Mouse (Mus musculus) embryonic fibroblast, embryonic 13.5 days (primary cell): ENCODE data around the gene Abi3bp.

Experiments
- CTCF ChIP-seq: IDR thresholded peaks from 2 replicates; pipeline ENCODE4 v1.5.1; 2011; ENCODE audit warnings: mild to moderate bottlenecking, control low read depth, low read length, moderate library complexity, borderline replicate concordance; ENCODE audit not compliant: insufficient read depth
- POLR2A ChIP-seq: IDR thresholded peaks from 2 replicates; pipeline ENCODE4 v1.6.1; 2011; ENCODE audit warnings: low read depth, mild to moderate bottlenecking, control low read depth, low read length, moderate library complexity

DNA sequence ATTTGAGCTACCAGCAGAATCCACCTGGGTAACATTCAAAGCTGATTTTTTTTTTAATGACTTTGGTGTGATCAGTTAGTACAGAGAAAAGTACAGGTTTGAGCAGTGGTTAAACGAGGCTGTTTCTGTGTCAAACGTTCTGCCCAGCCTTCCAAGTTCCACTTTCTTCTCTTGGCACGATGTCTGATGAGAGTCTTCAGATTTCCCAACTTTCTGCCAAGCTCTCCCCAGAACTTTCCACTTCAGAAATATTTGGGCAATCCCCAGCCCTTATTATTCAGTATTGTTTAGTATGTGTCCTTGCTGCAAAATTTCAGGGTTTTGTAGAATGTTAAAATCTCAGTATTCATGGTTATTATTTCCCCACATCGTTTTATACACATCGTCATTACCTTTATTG lies 115.9 kb downstream of the Abi3bp start:
- TF ChIP-seq POLR2A (no peak), CTCF (no peak)
